Mouse (Mus musculus) cortical plate, adult 2 months (tissue): ENCODE measurements around the gene Dgkg.

ENCODE experiments used
- CTCF ChIP-seq: fragments of 200-500 bp; IDR thresholded peaks from 2 replicates; pipeline ENCODE4 v1.5.1; 2011; ENCODE audit warnings: mild to moderate bottlenecking, control low read depth, low read length; ENCODE audit not compliant: insufficient read depth; ENCODE audit errors: extremely low read depth
- POLR2A ChIP-seq: fragments of 200-500 bp; IDR thresholded peaks from 2 replicates; pipeline ENCODE4 v1.6.1; 2011; ENCODE audit warnings: mild to moderate bottlenecking, low read length, control low read depth; ENCODE audit not compliant: insufficient read depth; ENCODE audit errors: extremely low read depth

GRCm38 (mm10) chr16:22642054-22642453 lies 15.0 kb downstream of the Dgkg start:
- TF ChIP-seq CTCF (no peak), POLR2A (no peak)
